Mouse (Mus musculus) megakaryocyte, embryonic 14.5 days (primary cell): ENCODE results near the gene Fgd4.

Experiments
- FLI1 ChIP-seq: IDR thresholded peaks from 2 replicates; pipeline ENCODE4 v1.6.1; 2012; ENCODE audit warnings: low read length, inconsistent platforms, mixed read lengths
- GATA1 ChIP-seq: IDR thresholded peaks from 3 replicates; pipeline ENCODE4 v1.6.1; 2012; ENCODE audit warnings: mixed read lengths, low read length, inconsistent platforms, borderline replicate concordance

DNA sequence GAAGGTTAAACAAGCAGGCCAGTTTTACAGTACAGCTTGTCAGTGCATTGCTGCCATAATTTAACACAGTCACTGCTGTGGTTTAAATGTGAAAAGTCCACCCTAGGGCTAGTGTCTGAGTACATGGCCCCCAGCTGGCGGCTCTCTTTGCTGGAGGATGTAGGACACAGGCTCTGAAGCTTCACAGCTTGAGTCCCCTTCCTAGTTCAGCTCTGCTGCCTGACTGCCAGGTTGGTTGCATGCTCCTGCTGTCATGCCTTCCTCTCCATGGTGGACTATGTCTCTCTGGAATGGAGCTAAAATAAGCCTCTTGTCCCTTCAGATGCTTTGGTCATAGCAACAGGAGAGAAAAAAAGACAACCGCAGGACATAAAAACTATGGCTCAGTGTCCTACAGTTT, 46.3 kb downstream of the Fgd4 start:
- TF ChIP-seq GATA1, result no peak
- TF ChIP-seq FLI1, result no peak
